Mouse (Mus musculus) bone marrow, adult 2 months (tissue): ENCODE results near the gene Lrrfip2.

ENCODE experiments used
- CTCF ChIP-seq: fragments of 200-500 bp; IDR thresholded peaks from 2 replicates; pipeline ENCODE4 v1.5.1; 2011; ENCODE audit warnings: low read length, control low read depth; ENCODE audit not compliant: control insufficient read depth, insufficient read depth
- POLR2A ChIP-seq: fragments of 200-500 bp; IDR thresholded peaks from 2 replicates; pipeline ENCODE4 v1.6.1; 2011; ENCODE audit warnings: low read depth, mild to moderate bottlenecking, control low read depth, low read length, borderline replicate concordance; ENCODE audit not compliant: control insufficient read depth

DNA sequence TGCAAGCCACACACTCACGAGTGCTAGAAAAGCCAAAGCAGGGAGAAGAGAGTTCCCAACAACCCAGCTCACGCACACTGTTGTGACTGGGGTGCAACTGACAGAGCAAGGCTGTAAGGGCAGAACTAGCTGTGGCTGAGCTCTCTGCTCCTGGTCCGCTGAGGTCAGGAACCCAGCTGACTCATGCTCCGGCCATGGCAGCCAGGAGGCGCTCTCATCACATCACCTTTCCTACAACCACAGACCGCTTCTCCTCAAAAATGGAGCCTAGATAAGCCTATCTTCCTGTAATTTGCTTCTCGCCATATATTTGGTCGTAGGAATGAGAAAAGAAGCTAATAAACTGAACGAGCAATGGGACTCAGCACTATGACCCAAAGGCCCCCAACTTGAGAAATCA is 117.3 kb downstream of the Lrrfip2 start:
- no peak for TF ChIP-seq POLR2A
- no peak for TF ChIP-seq CTCF
